Mouse (Mus musculus): ENCODE measurements around the gene Zfp462. TPM values are rescaled to one million over a fixed set of nuclear protein-coding genes. Genes with fewer than 3 reads are reported as not detected.

Gene Zfp462
- polyA plus RNA-seq, 2 experiments, result 4.2 to 26.7 TPM

DNA sequence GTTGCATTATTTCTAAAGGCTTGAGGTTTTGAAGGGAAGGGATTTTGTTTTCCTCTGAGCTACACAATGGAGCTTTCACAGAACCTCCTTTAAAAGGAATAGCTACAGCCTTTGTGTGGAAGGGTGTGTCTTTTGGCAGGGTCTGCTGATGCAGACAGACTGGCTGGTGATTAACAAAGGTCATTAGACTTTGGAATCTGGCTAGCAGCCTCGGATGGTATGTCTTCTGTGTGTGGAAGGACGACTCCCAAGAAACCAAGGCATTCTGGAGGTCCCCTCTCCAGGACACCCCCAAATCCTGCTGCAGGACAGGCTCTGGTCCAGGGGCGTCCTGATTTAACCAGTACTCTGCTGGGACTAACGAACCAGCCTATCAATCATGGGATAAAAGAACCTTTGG, 60.2 kb downstream of the Zfp462 start:
- TF ChIP-seq POLR2A (IDR thresholded peaks at IDR 0.05; ENCODE audit: borderline replicate concordance, extremely low read depth, insufficient read depth, insufficient read length), result no peak
- DNase-seq (ENCODE audit: low spot score) (no peak), ATAC-seq (ENCODE audit: low FRiP score, low read depth) (no peak)
- Histone ChIP-seq H3K4me1 (ENCODE audit: control insufficient read depth, insufficient read depth, low read length) (peaks cover 22% of the 10 kb centered on the region), H3K9me3 (ENCODE audit: control insufficient read depth, low read length) (no peaks in the 10 kb centered on the region), H3K4me3 (replicated peaks; ENCODE audit: low read length) (no peak overlapping the region), H3K36me3 (ENCODE audit: control insufficient read depth, insufficient read depth, low read length) (peaks cover 30% of the 10 kb centered on the region), H3K4me2 (replicated peaks; ENCODE audit: low read depth, low read length, severe bottlenecking) (peak overlapping the region; percentile 38), H3K27me3 (ENCODE audit: control insufficient read depth, insufficient read depth, low read length) (no peaks in the 10 kb centered on the region), H3K9ac (ENCODE audit: low read depth, low read length, severe bottlenecking) (0 out of 2 replicates have a peak overlapping the region, but pooled peaks have one; percentile 28), H3K27ac (replicated peaks; ENCODE audit: low read depth, low read length) (peak overlapping the region; percentile 61)
- WGBS, result 28% methylated on average over 4 of the region's 4 CpGs

DNA sequence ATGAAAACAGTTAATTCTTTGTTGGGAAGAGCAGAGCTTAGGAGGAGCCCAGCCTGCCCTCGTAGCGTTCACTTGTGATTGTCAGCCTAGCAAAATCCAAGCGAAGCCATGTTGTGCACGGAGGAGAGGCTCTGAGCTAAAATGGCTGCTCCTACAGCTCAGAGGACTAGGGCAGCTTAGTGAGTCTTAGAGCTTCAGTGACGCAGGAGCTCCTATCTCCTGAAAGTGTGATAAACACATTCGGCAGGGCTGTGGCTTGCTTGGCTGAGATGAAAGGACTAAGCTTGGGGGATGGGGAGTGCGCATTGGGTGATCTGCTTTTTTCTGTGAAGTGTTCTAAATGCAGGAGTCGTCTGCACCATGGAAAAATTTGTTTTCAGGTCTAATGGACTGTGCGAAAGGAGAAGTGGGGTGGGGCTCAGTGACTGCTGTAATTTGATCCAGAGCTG, 60.7 kb downstream of the Zfp462 start:
- no peaks in the 10 kb centered on the region for H3K27me3 ChIP-seq (ENCODE audit: control insufficient read depth, insufficient read depth, low read length)
- no peaks in the 10 kb centered on the region for H3K9me3 ChIP-seq (ENCODE audit: control insufficient read depth, low read length)
- DNase-seq (ENCODE audit: low spot score) (peak; percentile 63), ATAC-seq (ENCODE audit: low FRiP score, low read depth) (peak; percentile 66)
- peaks cover 22% of the 10 kb centered on the region for H3K4me1 ChIP-seq (ENCODE audit: control insufficient read depth, insufficient read depth, low read length)
- no peak overlapping the region for H3K4me3 ChIP-seq (replicated peaks; ENCODE audit: low read length)
- WGBS, result 13% methylated on average over 9 of the region's 9 CpGs
- H3K36me3 ChIP-seq (ENCODE audit: control insufficient read depth, insufficient read depth, low read length), result peaks cover 34% of the 10 kb centered on the region
- peak overlapping the region; percentile 28; the same call in 1 of the 2 replicates for H3K9ac ChIP-seq (ENCODE audit: low read depth, low read length, severe bottlenecking)
- peak overlapping the region; percentile 61 for H3K27ac ChIP-seq (replicated peaks; ENCODE audit: low read depth, low read length)
- no peak for TF ChIP-seq POLR2A (IDR thresholded peaks at IDR 0.05; ENCODE audit: borderline replicate concordance, extremely low read depth, insufficient read depth, insufficient read length)
- H3K4me2 ChIP-seq (replicated peaks; ENCODE audit: low read depth, low read length, severe bottlenecking), result peak overlapping the region; percentile 38

DNA sequence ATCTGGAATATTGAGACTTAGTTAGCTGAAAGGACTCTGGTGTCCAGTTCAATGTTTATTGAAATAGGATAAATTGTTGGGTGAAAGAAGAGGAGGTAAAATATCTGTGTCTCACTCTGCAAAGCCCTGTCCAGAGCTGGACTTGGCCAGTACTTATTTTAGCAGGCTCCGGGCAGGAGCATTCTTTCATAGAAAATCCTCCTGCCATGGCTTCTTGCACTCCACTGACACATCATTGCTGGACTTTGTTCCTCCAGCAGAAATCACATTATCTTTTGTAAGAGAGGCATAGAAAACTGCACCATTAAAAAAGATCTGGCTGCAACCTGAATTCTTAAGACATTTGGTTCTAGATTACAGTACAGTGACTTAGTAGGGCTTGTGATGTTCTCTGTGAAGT, 61.2 kb downstream of the Zfp462 start:
- H3K4me2 ChIP-seq (replicated peaks; ENCODE audit: low read depth, low read length, severe bottlenecking), result peak overlapping the region; percentile 38; the same call in 1 of the 2 replicates
- no peak overlapping the region for H3K9ac ChIP-seq (ENCODE audit: low read depth, low read length, severe bottlenecking)
- H3K27ac ChIP-seq (replicated peaks; ENCODE audit: low read depth, low read length), result peak overlapping the region; percentile 61; the same call in 1 of the 2 replicates
- H3K4me3 ChIP-seq (replicated peaks; ENCODE audit: low read length), result no peak overlapping the region
- ATAC-seq (ENCODE audit: low FRiP score, low read depth) (no peak), DNase-seq (ENCODE audit: low spot score) (no peak)
- peaks cover 22% of the 10 kb centered on the region for H3K4me1 ChIP-seq (ENCODE audit: control insufficient read depth, insufficient read depth, low read length)
- WGBS, result 63% methylated on average over 1 of the region's 1 CpGs
- no peaks in the 10 kb centered on the region for H3K9me3 ChIP-seq (ENCODE audit: control insufficient read depth, low read length)
- H3K36me3 ChIP-seq (ENCODE audit: control insufficient read depth, insufficient read depth, low read length), result peaks cover 39% of the 10 kb centered on the region
- H3K27me3 ChIP-seq (ENCODE audit: control insufficient read depth, insufficient read depth, low read length), result no peaks in the 10 kb centered on the region
- TF ChIP-seq POLR2A (IDR thresholded peaks at IDR 0.05; ENCODE audit: borderline replicate concordance, extremely low read depth, insufficient read depth, insufficient read length), result no peak

DNA sequence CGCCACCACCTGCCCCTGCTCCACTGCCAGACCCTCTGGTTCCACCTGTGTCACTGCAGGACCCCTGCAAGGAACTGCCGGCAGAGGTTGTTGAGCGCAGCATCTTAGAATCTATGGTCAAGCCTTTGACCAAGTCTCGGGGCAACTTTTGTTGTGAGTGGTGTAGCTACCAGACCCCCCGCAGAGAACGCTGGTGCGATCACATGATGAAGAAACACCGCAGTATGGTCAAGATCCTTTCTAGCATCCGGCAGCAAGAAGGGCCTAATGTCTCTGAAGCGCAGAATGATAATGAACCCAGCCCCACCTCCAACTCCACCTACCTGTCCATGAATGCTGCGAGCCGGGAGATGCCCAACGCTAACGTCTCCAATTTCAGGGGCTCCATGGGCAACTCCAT, 63.8 kb downstream of the Zfp462 start:
- ATAC-seq (ENCODE audit: low FRiP score, low read depth) (no peak), DNase-seq (ENCODE audit: low spot score) (no peak)
- H3K4me3 ChIP-seq (replicated peaks; ENCODE audit: low read length), result no peak overlapping the region
- H3K9me3 ChIP-seq (ENCODE audit: control insufficient read depth, low read length), result no peaks in the 10 kb centered on the region
- WGBS, result 96% methylated on average over 14 of the region's 14 CpGs
- H3K4me2 ChIP-seq (replicated peaks; ENCODE audit: low read depth, low read length, severe bottlenecking), result no peak overlapping the region
- H3K27ac ChIP-seq (replicated peaks; ENCODE audit: low read depth, low read length), result no peak overlapping the region
- H3K27me3 ChIP-seq (ENCODE audit: control insufficient read depth, insufficient read depth, low read length), result no peaks in the 10 kb centered on the region
- no peak for TF ChIP-seq POLR2A (IDR thresholded peaks at IDR 0.05; ENCODE audit: borderline replicate concordance, extremely low read depth, insufficient read depth, insufficient read length)
- peaks cover 22% of the 10 kb centered on the region for H3K4me1 ChIP-seq (ENCODE audit: control insufficient read depth, insufficient read depth, low read length)
- no peak overlapping the region for H3K9ac ChIP-seq (ENCODE audit: low read depth, low read length, severe bottlenecking)
- H3K36me3 ChIP-seq (ENCODE audit: control insufficient read depth, insufficient read depth, low read length), result peaks cover 65% of the 10 kb centered on the region

DNA sequence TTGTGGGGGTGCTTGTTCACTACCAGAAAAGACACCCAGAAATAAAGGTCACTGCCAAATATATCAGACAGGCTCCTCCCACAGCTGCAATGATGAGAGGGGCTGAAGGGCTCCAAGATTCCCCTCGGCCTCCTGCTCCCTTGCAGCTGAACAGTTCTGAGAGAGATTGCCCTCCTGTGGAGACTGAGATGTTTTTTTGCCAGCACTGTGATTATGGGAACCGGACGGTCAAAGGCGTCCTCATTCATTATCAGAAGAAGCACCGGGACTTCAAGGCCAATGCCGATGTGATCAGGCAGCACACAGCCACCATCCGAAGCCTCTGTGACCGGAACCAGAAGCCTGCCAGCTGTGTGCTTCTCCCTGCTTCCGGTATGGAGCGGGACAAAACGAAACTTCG, 66.5 kb downstream of the Zfp462 start:
- no peak overlapping the region for H3K27ac ChIP-seq (replicated peaks; ENCODE audit: low read depth, low read length)
- no peak for TF ChIP-seq POLR2A (IDR thresholded peaks at IDR 0.05; ENCODE audit: borderline replicate concordance, extremely low read depth, insufficient read depth, insufficient read length)
- WGBS, result 90% methylated on average over 12 of the region's 12 CpGs
- no peak overlapping the region for H3K4me3 ChIP-seq (replicated peaks; ENCODE audit: low read length)
- no peak overlapping the region for H3K9ac ChIP-seq (ENCODE audit: low read depth, low read length, severe bottlenecking)
- DNase-seq (ENCODE audit: low spot score) (no peak), ATAC-seq (ENCODE audit: low FRiP score, low read depth) (no peak)
- H3K36me3 ChIP-seq (ENCODE audit: control insufficient read depth, insufficient read depth, low read length), result peaks cover 90% of the 10 kb centered on the region
- H3K9me3 ChIP-seq (ENCODE audit: control insufficient read depth, low read length), result no peaks in the 10 kb centered on the region
- H3K4me2 ChIP-seq (replicated peaks; ENCODE audit: low read depth, low read length, severe bottlenecking), result no peak overlapping the region
- no peaks in the 10 kb centered on the region for H3K27me3 ChIP-seq (ENCODE audit: control insufficient read depth, insufficient read depth, low read length)
- H3K4me1 ChIP-seq (ENCODE audit: control insufficient read depth, insufficient read depth, low read length), result peaks cover 1% of the 10 kb centered on the region

Measured in limb, embryonic 14.5 days (tissue).